Mouse (Mus musculus) ES-Bruce4 (cell line): ENCODE measurements around the gene Lag3.

Source experiments
- CTCF ChIP-seq: IDR thresholded peaks from one replicate; pipeline ENCODE4 v1.8.1; 2011; ENCODE audit warnings: low read depth, low read length
- POLR2A ChIP-seq: IDR thresholded peaks from one replicate; pipeline ENCODE4 v1.8.1; 2011; ENCODE audit warnings: low read length; ENCODE audit not compliant: insufficient read depth

DNA sequence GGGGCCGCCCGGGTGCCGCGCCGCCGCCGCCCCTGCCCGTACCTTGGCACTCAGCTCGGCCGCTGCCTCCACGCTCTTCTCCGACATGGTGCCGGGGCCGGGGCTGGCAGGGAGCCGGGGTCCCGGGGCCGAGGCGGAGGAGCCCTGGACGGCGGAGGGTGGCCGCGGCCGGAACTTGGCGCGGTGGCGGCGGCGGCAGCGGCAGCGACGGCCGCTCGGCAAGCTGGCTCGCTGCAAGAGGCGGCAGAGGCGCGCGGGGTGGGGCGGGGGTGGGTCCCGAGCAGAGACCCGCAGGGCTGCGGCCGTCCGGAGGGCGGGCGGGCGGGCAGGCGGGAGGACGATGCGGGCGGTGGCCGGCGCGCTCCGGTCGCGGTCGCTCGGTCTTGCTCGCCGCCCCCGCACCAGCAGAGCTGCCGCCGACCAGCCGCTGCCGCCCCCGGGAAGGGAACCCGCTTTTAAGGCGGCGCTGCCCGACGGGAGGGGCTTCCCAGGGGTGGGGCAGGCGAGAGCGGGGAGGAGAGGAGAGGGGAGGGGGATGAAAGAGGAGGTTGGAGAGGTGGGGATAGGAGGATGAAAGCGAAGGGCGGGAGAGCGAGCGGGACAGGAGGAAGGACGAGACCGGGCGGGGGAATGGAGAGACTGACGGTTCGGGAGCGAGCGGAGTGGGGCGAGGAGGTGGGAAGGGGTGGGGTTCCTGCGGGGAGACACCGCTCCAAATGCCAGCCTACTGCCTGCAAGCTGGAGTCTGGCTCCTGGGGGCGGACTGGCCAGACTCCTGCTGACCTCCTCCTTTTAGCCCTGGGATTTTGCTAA, 6.2 kb upstream of the Lag3 start:
- TF ChIP-seq CTCF (no peak), POLR2A (no peak)
